Mouse (Mus musculus) liver, embryonic 16.5 days (tissue): ENCODE measurements around the gene Sec13. TPM values are rescaled to one million over a fixed set of nuclear protein-coding genes. Genes with fewer than 3 reads are reported as not detected.

Experiments used
- ATAC-seq: fragments of 200-750 bp; cut with Nextera tagmentation; 2 replicates; pipeline ENCODE4 v1.8.0; 2017; ENCODE audit warnings: low read depth, mild to moderate bottlenecking, moderate number of reproducible peaks, moderate library complexity
- H3K27ac ChIP-seq: fragments of 300-500 bp; sonication (generic); 2 replicates; pipeline ENCODE4 v1.5.1; 2014; ENCODE audit warnings: mild to moderate bottlenecking, low read length
- H3K27me3 ChIP-seq: fragments of 300-500 bp; sonication (generic); 2 replicates; pipeline ENCODE4 v1.6.1; 2014; ENCODE audit warnings: low read depth, low read length, mixed read lengths; ENCODE audit not compliant: control insufficient read depth, insufficient read depth
- H3K36me3 ChIP-seq: fragments of 300-500 bp; sonication (generic); 2 replicates; pipeline ENCODE4 v1.6.1; 2014; ENCODE audit warnings: mild to moderate bottlenecking; ENCODE audit not compliant: control insufficient read depth, insufficient read depth
- H3K4me1 ChIP-seq: fragments of 300-500 bp; sonication (generic); 2 replicates; pipeline ENCODE4 v1.6.1; 2014; ENCODE audit warnings: low read depth, low read length, mixed read lengths; ENCODE audit not compliant: control insufficient read depth
- H3K4me2 ChIP-seq: fragments of 300-500 bp; sonication (generic); 2 replicates; pipeline ENCODE4 v1.6.1; 2014; ENCODE audit warnings: low read depth, low read length, mixed read lengths
- H3K4me3 ChIP-seq: fragments of 300-500 bp; sonication (generic); 2 replicates; pipeline ENCODE4 v1.5.1; 2014; ENCODE audit warnings: low read depth, mild to moderate bottlenecking, low read length
- H3K9ac ChIP-seq: fragments of 300-500 bp; sonication (generic); 2 replicates; pipeline ENCODE4 v1.6.1; 2014; ENCODE audit warnings: low read depth, low read length
- H3K9me3 ChIP-seq: fragments of 300-500 bp; sonication (generic); replicated peaks from 2 replicates; pipeline ENCODE4 v1.6.1; 2016; ENCODE audit warnings: low read length; ENCODE audit not compliant: control insufficient read depth
- WGBS: fragments of 180-500 bp; shearing (Covaris S2); extraction: QIAGEN DNeasy Blood & Tissue Kit; methylation state at CpG from one replicate; pipeline ENCODE4 v1.1.7; 2014; ENCODE audit not compliant: insufficient replicate concordance; 5-methylcytosine and 5-hydroxymethylcytosine counted together
- polyA plus RNA-seq: library from polyadenylated mRNA; unstranded; fragments of >200 nt; fragmentation: Nextera tagmentation; extraction: Ambion mirVana; gene quantifications from 2 replicates; pipeline ENCODE4 v1.2.1, GENCODE M21; 2015

Gene Sec13
- polyA plus RNA-seq, 1 experiment from 2014 or later: 103 TPM

GRCm38 (mm10) chr6:113695766-113696355 lies 44.7 kb downstream of the Sec13 start:
- peaks cover 64% of the 10 kb centered on the region for H3K4me1 ChIP-seq
- peak overlapping the region; percentile 91 for H3K4me3 ChIP-seq
- WGBS: 30% methylated on average over 4 of the region's 4 CpGs

GRCm38 (mm10) chr6:113695203-113695602 lies 45.3 kb downstream of the Sec13 start:
- Histone ChIP-seq H3K36me3 (peaks cover 12% of the 10 kb centered on the region), H3K4me1 (peaks cover 67% of the 10 kb centered on the region), H3K4me3 (no peak overlapping the region), H3K27ac (peak overlapping the region; percentile 98), H3K9me3 (no peaks in the 10 kb centered on the region), H3K9ac (no peak overlapping the region; the same call in 1 of the 2 replicates), H3K4me2 (peak overlapping the region; percentile 79), H3K27me3 (no peaks in the 10 kb centered on the region)
- WGBS: 18% methylated on average over 1 of the region's 1 CpGs
- ATAC-seq: no peak

More at GRCm38 (mm10) chr6:113695766-113696355, 44.7 kb downstream of the Sec13 start:
- Histone ChIP-seq H3K27ac (peak overlapping the region; percentile 98), H3K9me3 (no peaks in the 10 kb centered on the region), H3K9ac (peak overlapping the region; percentile 54), H3K36me3 (peaks cover 15% of the 10 kb centered on the region), H3K27me3 (no peaks in the 10 kb centered on the region), H3K4me2 (peak overlapping the region; percentile 79)
- ATAC-seq: no peak

- peaks cover 71% of the 10 kb centered on the region for H3K4me1 ChIP-seq
- H3K27me3 ChIP-seq: no peaks in the 10 kb centered on the region
- no peaks in the 10 kb centered on the region for H3K9me3 ChIP-seq
- H3K27ac ChIP-seq: 0 out of 2 replicates have a peak overlapping the region, but pooled peaks have one; percentile 19
- H3K36me3 ChIP-seq: peaks cover 12% of the 10 kb centered on the region
- ATAC-seq: no peak
- H3K4me2 ChIP-seq: peak overlapping the region; percentile 77
- 0 out of 2 replicates have a peak overlapping the region, but pooled peaks have one; percentile 4 for H3K4me3 ChIP-seq
- 53% methylated on average over 5 of the region's 5 CpGs for WGBS
- H3K9ac ChIP-seq: no peak overlapping the region
These were observed 47.2 kb downstream of the Sec13 start for GRCm38 (mm10) chr6:113693377-113693776.

GRCm38 (mm10) chr6:113692661-113693133 lies 47.8 kb downstream of the Sec13 start:
- Histone ChIP-seq H3K4me3 (peak overlapping the region; percentile 68), H3K4me2 (peak overlapping the region; percentile 77)

GRCm38 (mm10) chr6:113691084-113691462 lies 49.5 kb downstream of the Sec13 start:
- no peak for ATAC-seq
- Histone ChIP-seq H3K27ac (peak overlapping the region; percentile 98), H3K4me1 (peaks cover 63% of the 10 kb centered on the region), H3K36me3 (peaks cover 12% of the 10 kb centered on the region), H3K9ac (peak overlapping the region; percentile 72), H3K27me3 (no peaks in the 10 kb centered on the region), H3K4me2 (peak overlapping the region; percentile 77), H3K4me3 (peak overlapping the region; percentile 68), H3K9me3 (no peaks in the 10 kb centered on the region)
- 39% methylated on average over 4 of the region's 4 CpGs for WGBS

More at GRCm38 (mm10) chr6:113692661-113693133, 47.8 kb downstream of the Sec13 start:
- H3K4me1 ChIP-seq: peaks cover 68% of the 10 kb centered on the region
- no peak for ATAC-seq
- H3K9ac ChIP-seq: peak overlapping the region; percentile 56
- peak overlapping the region; percentile 74 for H3K27ac ChIP-seq
- no peaks in the 10 kb centered on the region for H3K27me3 ChIP-seq
- WGBS: 61% methylated on average over 5 of the region's 5 CpGs
- peaks cover 12% of the 10 kb centered on the region for H3K36me3 ChIP-seq
- H3K9me3 ChIP-seq: no peaks in the 10 kb centered on the region

GRCm38 (mm10) chr6:113690400-113691083 lies 50.0 kb downstream of the Sec13 start:
- Histone ChIP-seq H3K4me2 (peak overlapping the region; percentile 77), H3K9ac (peak overlapping the region; percentile 72), H3K36me3 (peaks cover 12% of the 10 kb centered on the region), H3K4me3 (peak overlapping the region; percentile 68), H3K9me3 (no peaks in the 10 kb centered on the region), H3K27ac (peak overlapping the region; percentile 98), H3K4me1 (peaks cover 60% of the 10 kb centered on the region), H3K27me3 (no peaks in the 10 kb centered on the region)
- 1% methylated on average over 14 of the region's 14 CpGs for WGBS
- ATAC-seq: peak; percentile 94

GRCm38 (mm10) chr6:113690008-113690399 lies 50.5 kb downstream of the Sec13 start:
- Histone ChIP-seq H3K27me3 (no peaks in the 10 kb centered on the region), H3K9ac (peak overlapping the region; percentile 48), H3K4me1 (peaks cover 55% of the 10 kb centered on the region), H3K4me2 (peak overlapping the region; percentile 77), H3K36me3 (peaks cover 10% of the 10 kb centered on the region), H3K9me3 (no peaks in the 10 kb centered on the region), H3K4me3 (peak overlapping the region; percentile 68; the same call in 1 of the 2 replicates), H3K27ac (peak overlapping the region; percentile 98)
- WGBS: 46% methylated on average over 7 of the region's 7 CpGs
- no peak for ATAC-seq

- Histone ChIP-seq H3K9ac (no peak overlapping the region), H3K27ac (no peak overlapping the region), H3K4me1 (peaks cover 31% of the 10 kb centered on the region), H3K27me3 (no peaks in the 10 kb centered on the region), H3K4me2 (no peak overlapping the region), H3K36me3 (no peaks in the 10 kb centered on the region; the same call in 1 of the 2 replicates), H3K4me3 (no peak overlapping the region), H3K9me3 (no peaks in the 10 kb centered on the region)
- ATAC-seq: no peak
- 70% methylated on average over 8 of the region's 8 CpGs for WGBS
These were observed 53.9 kb downstream of the Sec13 start for GRCm38 (mm10) chr6:113686551-113687125.
